Mouse (Mus musculus) liver, embryonic 15.5 days (tissue): ENCODE measurements around the gene Sytl4. TPM values are rescaled to one million over a fixed set of nuclear protein-coding genes. Genes with fewer than 3 reads are reported as not detected.
A peak's percentile ranks its signal among the peaks of the same experiment; 100 is the strongest.

Experiments used
- ATAC-seq: fragments of 200-750 bp; cut with Nextera tagmentation; 2 replicates; pipeline ENCODE4 v1.8.0; 2017; ENCODE audit warnings: moderate number of reproducible peaks, mild to moderate bottlenecking, moderate library complexity; ENCODE audit not compliant: insufficient read depth
- H3K27ac ChIP-seq: fragments of 300-500 bp; sonication (generic); replicated peaks from 2 replicates; pipeline ENCODE4 v1.5.1; 2015; ENCODE audit warnings: mild to moderate bottlenecking, inconsistent platforms
- H3K27me3 ChIP-seq: fragments of 300-500 bp; sonication (generic); 2 replicates; pipeline ENCODE4 v1.6.1; 2015; ENCODE audit warnings: mild to moderate bottlenecking, inconsistent platforms
- H3K36me3 ChIP-seq: fragments of 300-500 bp; sonication (generic); replicated peaks from 2 replicates; pipeline ENCODE4 v1.6.1; 2015; ENCODE audit warnings: moderate library complexity, mild to moderate bottlenecking, inconsistent platforms
- H3K4me1 ChIP-seq: fragments of 300-500 bp; sonication (generic); replicated peaks from 2 replicates; pipeline ENCODE4 v1.6.1; 2015; ENCODE audit warnings: inconsistent platforms
- H3K4me2 ChIP-seq: fragments of 300-500 bp; sonication (generic); 2 replicates; pipeline ENCODE4 v1.6.1; 2015; ENCODE audit warnings: moderate library complexity, mild to moderate bottlenecking, inconsistent platforms
- H3K4me3 ChIP-seq: fragments of 300-500 bp; sonication (generic); replicated peaks from 2 replicates; pipeline ENCODE4 v1.5.1; 2015; ENCODE audit warnings: mild to moderate bottlenecking, inconsistent platforms
- H3K9ac ChIP-seq: fragments of 300-500 bp; sonication (generic); 2 replicates; pipeline ENCODE4 v1.6.1; 2015; ENCODE audit warnings: moderate library complexity, mild to moderate bottlenecking, inconsistent platforms
- H3K9me3 ChIP-seq: fragments of 300-500 bp; sonication (generic); replicated peaks from 2 replicates; pipeline ENCODE4 v1.6.1; 2016; ENCODE audit warnings: inconsistent platforms
- WGBS: fragments of 180-500 bp; shearing (Covaris S2); methylation state at CpG from one replicate; pipeline ENCODE4 v1.1.7; 2015; ENCODE audit warnings: mixed read lengths; ENCODE audit not compliant: insufficient replicate concordance; 5-methylcytosine and 5-hydroxymethylcytosine counted together
- polyA plus RNA-seq: library from polyadenylated mRNA; unstranded; fragments of >200 nt; fragmentation: Nextera tagmentation; extraction: Ambion mirVana; gene quantifications from 2 replicates; pipeline ENCODE4 v1.2.1, GENCODE M21; 2015

Gene Sytl4
- polyA plus RNA-seq, 1 experiment from 2014 or later: 0.97 TPM

DNA sequence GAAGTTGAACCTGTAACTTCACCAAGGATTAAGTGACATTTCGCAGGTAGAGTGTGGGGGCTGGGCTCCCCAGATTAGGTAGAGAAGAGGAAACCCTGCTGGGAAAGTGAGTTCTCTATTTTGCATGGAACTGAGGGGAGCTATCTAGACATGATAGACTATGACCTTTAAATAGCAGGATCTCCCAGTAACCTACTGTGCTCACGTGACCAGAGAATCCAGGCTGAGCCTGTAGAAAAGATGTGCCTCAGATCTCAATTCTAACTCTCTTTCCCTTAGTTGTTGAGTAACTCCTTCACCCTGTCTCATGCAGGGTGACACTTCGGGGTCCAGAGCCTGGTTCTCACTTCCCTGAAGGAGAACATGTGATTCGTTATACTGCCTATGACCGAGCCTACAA, 54.9 kb downstream of the Sytl4 start:
- 49% methylated on average over 5 of the region's 5 CpGs for WGBS
- H3K27me3 ChIP-seq: no peaks in the 10 kb centered on the region
- no peaks in the 10 kb centered on the region for H3K4me1 ChIP-seq
- H3K4me2 ChIP-seq: no peak overlapping the region
- no peaks in the 10 kb centered on the region for H3K9me3 ChIP-seq
- no peak for ATAC-seq
- no peaks in the 10 kb centered on the region for H3K36me3 ChIP-seq
- H3K9ac ChIP-seq: no peak overlapping the region
- H3K27ac ChIP-seq: no peak overlapping the region
- H3K4me3 ChIP-seq: no peak overlapping the region

DNA sequence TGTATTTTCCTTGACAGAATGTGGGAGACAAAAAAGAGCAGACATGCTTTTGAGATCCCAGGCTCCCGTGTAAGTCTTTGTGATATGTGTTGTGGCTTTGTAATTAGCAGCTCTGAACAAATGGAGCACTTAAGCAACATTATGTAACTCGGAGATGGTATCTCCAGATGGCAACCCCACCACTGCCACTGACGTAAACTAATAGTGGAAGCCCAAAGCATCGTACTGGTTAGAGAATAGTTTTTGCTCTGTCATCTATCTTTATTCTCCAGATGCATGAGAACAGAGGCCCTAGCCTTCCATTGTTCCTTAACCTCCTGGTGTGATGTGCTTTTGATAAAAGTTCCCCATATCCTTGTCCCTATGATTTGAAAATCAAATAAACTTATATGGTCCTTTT, 60.4 kb downstream of the Sytl4 start:
- 28% methylated on average over 4 of the region's 4 CpGs for WGBS
- no peak overlapping the region for H3K4me3 ChIP-seq
- H3K9ac ChIP-seq: no peak overlapping the region

DNA sequence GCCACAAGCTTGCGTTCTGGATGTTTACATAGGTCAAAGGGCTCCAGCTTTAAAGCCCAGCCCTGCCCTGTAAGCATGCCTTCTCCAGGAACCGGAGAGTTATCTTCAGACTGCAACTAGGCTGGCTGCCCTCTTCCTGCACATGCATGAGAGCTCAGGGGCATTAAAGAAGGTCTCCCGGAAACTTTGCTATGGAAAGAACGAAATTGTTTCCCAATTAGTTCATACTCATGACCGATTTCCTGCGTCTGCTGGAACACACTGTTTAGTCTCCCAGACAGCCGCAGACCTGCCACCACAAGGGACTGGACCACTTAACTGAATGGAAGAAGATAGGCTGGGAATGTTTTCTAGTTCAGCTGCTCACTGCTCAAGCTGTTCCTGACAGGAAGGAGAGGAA, 67.4 kb downstream of the Sytl4 start:
- WGBS: 37% methylated on average over 7 of the region's 7 CpGs
- no peak overlapping the region for H3K9ac ChIP-seq
- H3K4me1 ChIP-seq: no peaks in the 10 kb centered on the region
- H3K36me3 ChIP-seq: no peaks in the 10 kb centered on the region
- no peaks in the 10 kb centered on the region for H3K9me3 ChIP-seq
- no peak for ATAC-seq
- H3K4me2 ChIP-seq: no peak overlapping the region
- H3K4me3 ChIP-seq: no peak overlapping the region
- H3K27me3 ChIP-seq: no peaks in the 10 kb centered on the region; the same call in none of the 2 replicates
- no peak overlapping the region for H3K27ac ChIP-seq

More for the DNA sequence above, 60.4 kb downstream of the Sytl4 start:
- Histone ChIP-seq H3K36me3 (no peaks in the 10 kb centered on the region), H3K27ac (no peak overlapping the region), H3K27me3 (no peaks in the 10 kb centered on the region), H3K4me2 (no peak overlapping the region), H3K4me1 (no peaks in the 10 kb centered on the region), H3K9me3 (no peaks in the 10 kb centered on the region)
- no peak for ATAC-seq

DNA sequence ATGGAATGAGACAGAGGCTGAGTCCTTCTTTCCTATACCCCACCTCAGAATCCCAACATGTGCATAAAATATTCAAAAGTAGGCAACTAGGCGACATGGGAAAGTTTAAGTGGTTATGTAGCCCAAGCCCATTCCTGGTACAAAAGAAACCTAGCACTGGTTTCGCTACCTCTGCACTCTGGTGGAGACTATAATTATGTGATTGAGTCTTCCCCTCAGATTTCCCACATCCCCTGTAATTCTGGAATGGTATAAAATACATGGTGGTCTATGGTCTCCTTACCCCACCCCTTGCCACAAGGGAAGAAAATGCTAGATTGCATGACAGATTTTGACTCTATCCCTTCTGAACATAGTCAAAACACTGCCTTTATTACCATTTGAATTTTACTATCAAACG, 68.6 kb downstream of the Sytl4 start:
- Histone ChIP-seq H3K4me2 (no peak overlapping the region), H3K4me3 (no peak overlapping the region), H3K4me1 (no peaks in the 10 kb centered on the region), H3K27me3 (no peaks in the 10 kb centered on the region; the same call in none of the 2 replicates), H3K27ac (no peak overlapping the region), H3K9me3 (no peaks in the 10 kb centered on the region), H3K36me3 (no peaks in the 10 kb centered on the region), H3K9ac (no peak overlapping the region)
- ATAC-seq: no peak
- 46% methylated on average over 3 of the region's 3 CpGs for whole genome bisulfite sequencing

DNA sequence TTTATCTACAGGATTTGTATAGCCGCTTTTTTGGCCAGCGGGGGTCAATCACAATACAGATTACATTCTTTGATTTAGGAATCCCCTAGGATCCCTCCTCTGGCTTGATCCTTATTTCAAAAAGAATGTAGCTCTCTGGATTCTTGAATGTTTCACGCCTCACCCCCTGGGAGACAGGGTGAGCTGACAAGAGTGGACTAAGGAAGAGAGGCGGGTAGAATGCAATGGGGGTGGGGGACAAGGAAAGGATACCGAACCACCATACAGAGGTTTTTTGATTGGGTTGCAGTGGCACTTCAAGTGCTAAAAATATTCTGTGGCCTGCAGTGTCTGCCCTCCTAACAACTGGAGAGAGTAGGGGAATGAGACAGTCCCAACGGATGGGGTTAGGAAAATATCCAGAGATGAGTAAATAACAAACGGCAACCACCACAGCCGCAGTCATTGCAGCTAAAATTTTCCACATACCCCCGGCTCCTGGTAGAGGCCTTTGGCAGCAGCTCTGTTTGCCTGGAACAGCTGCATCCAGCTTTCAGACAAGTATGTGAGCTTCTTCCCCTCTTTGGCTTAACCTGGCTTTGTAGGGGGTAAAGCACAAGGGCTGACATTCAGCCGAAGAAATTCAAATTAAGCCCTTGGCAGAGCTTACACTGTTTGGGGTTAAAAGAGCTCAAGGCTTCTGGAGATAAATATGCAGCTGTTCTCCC, 70.1 kb downstream of the Sytl4 start:
- no peaks in the 10 kb centered on the region; the same call in none of the 2 replicates for H3K27me3 ChIP-seq
- H3K9ac ChIP-seq: no peak overlapping the region
- no peaks in the 10 kb centered on the region for H3K4me1 ChIP-seq
- H3K4me3 ChIP-seq: no peak overlapping the region
- H3K4me2 ChIP-seq: no peak overlapping the region
- H3K27ac ChIP-seq: no peak overlapping the region
- ATAC-seq: no peak
- H3K9me3 ChIP-seq: no peaks in the 10 kb centered on the region
- H3K36me3 ChIP-seq: no peaks in the 10 kb centered on the region
- 35% methylated on average over 10 of the region's 10 CpGs for WGBS

DNA sequence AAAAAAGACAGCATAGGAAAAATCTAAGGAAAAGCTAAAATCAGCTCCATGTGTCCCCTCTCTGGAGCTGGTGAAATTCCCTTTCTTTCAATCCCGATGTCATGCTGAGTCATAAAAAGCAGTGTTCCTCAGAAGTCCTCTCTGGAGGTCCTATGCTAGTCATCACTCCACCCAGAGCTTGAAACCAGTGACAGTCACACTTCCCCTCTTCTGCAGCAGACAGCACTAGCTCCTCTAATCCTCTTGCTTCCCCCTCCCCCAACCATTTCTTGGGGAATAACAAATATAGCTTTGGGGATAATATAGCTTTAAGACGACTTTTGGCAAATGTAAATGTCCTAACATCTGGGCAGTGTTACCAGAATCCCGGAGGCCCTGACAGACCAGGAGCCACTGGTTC, 73.4 kb downstream of the Sytl4 start, which contains the start of gene Srpx2:
Srpx2 (plus strand) TSS at position 166 of the 400 bp plus-strand sequence.
- H3K9me3 ChIP-seq: no peaks in the 10 kb centered on the region
- no peaks in the 10 kb centered on the region for H3K36me3 ChIP-seq
- H3K27ac ChIP-seq: no peak within 1 kb of the TSS
- no peak within 1 kb of the TSS for H3K4me3 ChIP-seq
- no peaks in the 10 kb centered on the region; the same call in 1 of the 2 replicates for H3K27me3 ChIP-seq
- no peak within 1 kb of the TSS for H3K4me2 ChIP-seq
- ATAC-seq: no peak
- H3K9ac ChIP-seq: no peak within 1 kb of the TSS
- 21% methylated on average over 3 of the region's 3 CpGs for WGBS
- H3K4me1 ChIP-seq: no peaks in the 10 kb centered on the region

DNA sequence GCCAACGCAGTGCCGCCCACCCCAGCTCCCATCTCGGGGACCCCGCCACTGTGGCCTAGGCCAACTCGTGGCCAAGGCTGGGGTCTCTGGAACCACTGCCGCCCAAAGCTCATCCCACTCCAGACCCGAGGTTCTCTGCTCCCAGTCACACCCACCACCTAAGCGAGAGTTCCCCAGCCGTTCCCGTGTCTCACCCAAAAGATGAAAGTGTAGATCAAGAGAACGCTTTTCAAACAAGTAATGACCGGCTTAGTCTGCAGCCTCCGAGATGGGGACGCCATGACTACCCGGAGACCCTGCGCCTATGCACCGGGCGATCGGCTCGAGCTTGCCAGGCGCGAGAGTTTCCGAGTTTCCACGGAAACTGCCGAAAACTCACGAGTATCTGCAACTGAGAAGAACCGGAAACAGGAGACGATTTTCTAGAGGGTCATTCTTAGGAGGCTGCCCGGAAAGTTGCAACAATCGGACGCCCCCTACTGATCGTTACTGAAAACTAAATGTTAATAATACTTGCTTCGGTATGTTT, 83.5 kb downstream of the Sytl4 start, which contains the start of gene Tspan6:
Tspan6 (minus strand) TSS at position 416 of the 529 bp plus-strand sequence.
- Histone ChIP-seq H3K9me3 (no peaks in the 10 kb centered on the region), H3K9ac (no peak within 1 kb of the TSS; the same call in 1 of the 2 replicates), H3K27me3 (no peaks in the 10 kb centered on the region), H3K4me2 (peak within 1 kb of the TSS; percentile 66), H3K4me3 (peak within 1 kb of the TSS; percentile 52), H3K4me1 (no peaks in the 10 kb centered on the region), H3K27ac (no peak within 1 kb of the TSS), H3K36me3 (no peaks in the 10 kb centered on the region)
- 20% methylated on average over 33 of the region's 33 CpGs for WGBS
- peak; percentile 51 for ATAC-seq

DNA sequence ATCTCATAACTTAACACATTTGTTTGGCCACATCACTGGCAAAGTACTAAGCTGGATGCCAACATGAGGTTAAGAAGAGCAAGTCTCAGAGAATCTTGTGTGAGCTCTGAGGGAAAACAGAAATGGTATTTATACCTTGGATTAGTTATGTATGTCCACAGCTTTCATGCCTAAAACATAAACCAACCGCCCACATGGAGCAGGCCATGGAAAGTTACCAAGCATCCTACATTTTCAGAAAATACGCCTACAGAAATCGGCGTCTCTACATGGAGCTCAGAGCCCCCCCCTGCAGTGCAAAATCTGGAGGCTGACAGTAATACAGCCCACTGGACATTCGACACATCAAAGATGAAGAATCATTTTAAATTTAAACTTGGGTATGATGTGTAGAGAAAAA, 93.5 kb downstream of the Sytl4 start:
- Histone ChIP-seq H3K9me3 (no peaks in the 10 kb centered on the region), H3K4me1 (no peaks in the 10 kb centered on the region), H3K27ac (no peak overlapping the region), H3K4me2 (no peak overlapping the region), H3K9ac (no peak overlapping the region), H3K4me3 (no peak overlapping the region), H3K36me3 (no peaks in the 10 kb centered on the region), H3K27me3 (no peaks in the 10 kb centered on the region)
- WGBS: 75% methylated on average over 5 of the region's 5 CpGs
- ATAC-seq: no peak

DNA sequence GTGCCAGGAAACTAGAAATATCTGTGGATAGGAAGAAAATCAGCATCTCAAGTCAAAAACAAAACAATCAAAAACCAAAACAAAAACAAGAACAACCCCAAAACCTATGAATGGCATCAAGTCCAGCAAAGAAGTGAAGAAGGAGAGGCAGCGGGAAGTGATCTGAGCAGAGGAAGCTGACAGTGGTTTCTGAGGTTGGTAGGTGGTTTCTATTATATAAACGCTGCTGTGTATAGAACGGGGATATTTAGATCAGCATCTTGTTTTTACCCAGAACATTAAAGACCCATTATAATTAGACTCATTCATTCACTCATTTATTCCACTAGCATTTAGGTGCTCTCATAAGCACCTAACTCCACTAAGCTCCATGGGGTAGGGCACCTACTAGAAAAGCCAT, 94.3 kb downstream of the Sytl4 start:
- H3K36me3 ChIP-seq: no peaks in the 10 kb centered on the region
- no peak overlapping the region for H3K27ac ChIP-seq
- no peak overlapping the region for H3K9ac ChIP-seq
- no peak overlapping the region for H3K4me3 ChIP-seq
- no peaks in the 10 kb centered on the region for H3K4me1 ChIP-seq
- H3K9me3 ChIP-seq: no peaks in the 10 kb centered on the region
- H3K4me2 ChIP-seq: no peak overlapping the region
- 32% methylated on average over 3 of the region's 3 CpGs for WGBS
- no peak for ATAC-seq
- H3K27me3 ChIP-seq: no peaks in the 10 kb centered on the region
